Mouse (Mus musculus): Measurements from ENCODE around the gene Mta1. TPM values are rescaled to one million over a fixed set of nuclear protein-coding genes. Genes with fewer than 3 reads are reported as not detected.

The Mta1 gene
- polyA plus RNA-seq, 1 experiment, result 43.1 TPM

DNA sequence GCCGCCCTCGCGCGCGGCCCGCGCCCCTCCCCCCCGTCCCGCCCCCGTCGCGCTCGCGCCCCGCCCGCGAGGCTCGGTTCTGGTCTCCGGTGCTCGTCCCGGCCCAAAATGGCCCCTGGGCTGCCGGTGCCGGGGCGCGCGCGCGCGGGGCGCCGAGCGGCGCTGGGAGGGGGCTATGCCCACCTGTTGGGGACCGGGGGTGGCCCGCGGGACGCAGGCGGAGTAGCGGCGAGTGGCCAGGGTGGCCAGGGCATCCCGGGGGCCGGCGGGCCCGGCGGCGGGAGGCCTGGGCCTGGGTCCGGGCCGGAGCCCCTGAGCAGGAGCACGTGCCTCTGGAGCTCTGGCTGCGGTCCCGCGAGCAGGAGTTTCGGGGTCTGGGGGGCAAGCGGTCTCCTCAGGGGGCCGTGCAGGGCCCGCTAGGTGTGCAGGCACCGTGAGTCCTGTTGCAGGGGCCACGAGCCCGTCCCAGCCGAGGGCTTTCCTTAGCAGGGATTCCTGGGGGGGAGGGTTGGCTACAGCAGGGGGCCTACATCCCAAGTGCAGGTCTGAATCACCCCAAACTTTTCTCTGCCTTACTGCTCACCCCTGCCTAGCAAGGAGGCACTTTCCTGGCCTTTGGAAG, 563 bp downstream of the Mta1 start:
- no peak for DNase-seq (ENCODE audit: low spot score)

DNA sequence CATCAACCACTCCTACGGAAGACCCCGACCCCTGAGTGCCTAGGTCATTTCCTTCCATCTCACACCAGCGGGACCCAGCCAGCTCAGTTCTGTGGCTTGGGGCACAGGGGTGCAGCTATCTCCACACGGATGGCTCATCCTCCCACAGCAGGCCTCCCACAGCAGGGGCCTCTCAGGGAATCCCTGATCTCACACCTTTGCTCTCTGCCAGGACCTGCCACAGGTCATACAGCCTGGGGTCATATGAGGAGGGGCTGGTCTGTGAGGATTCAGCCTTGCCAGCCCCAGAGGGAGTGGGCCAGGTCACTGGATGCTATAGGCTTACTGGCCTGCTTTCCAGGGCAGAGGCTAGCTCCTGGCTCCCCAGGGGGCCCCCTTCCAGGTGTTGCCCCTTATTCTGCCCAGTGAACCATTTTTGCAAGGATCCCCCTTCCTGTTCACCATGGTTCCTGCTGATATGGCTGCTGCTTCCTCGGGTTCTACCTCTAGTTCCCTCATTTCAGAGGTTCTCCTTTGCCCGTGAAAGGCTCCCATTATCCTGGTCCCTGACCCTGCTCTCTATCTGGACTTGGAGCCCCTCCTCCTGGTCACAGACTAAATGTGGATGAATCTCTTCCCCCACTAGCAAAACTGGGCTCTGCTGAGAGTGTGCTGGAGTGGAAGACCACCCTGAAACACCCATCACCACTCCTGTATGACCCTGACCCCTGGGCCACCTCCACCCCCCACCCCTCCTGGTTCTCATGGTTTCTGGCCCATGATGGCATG, 1.6 kb downstream of the Mta1 start:
- no peak for DNase-seq (ENCODE audit: low spot score)

DNA sequence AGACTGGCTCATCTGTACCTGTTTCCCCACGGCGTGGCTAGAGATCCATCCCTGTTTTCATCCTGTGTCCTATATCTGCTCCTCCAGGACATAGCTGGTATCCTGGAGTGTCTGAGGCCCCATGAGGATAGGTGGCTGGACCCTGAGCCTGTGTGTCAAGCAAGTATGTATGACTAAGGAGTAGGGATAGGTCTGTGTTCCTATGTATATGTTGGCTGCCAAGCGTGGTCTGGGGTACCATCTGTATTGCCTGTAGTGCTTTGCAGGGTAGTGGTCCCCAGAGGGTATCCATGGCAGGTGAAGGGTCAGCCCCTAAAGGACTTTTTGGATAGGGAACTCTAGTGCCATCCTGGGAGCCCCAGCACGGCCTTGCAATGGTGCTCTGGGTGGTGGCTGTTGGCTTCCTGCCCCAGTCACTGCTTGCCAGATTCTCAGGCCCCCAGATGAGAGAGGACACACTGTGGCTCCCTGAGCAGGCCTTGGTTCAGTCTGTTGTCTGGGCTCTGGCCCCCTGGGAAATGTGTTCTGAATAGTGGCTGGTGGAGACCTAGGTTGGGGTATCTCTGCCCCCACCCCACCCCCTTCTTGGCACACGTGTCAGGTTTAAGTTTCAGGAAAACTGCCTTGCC, 2.5 kb downstream of the Mta1 start:
- no peak for DNase-seq (ENCODE audit: low spot score)

DNA sequence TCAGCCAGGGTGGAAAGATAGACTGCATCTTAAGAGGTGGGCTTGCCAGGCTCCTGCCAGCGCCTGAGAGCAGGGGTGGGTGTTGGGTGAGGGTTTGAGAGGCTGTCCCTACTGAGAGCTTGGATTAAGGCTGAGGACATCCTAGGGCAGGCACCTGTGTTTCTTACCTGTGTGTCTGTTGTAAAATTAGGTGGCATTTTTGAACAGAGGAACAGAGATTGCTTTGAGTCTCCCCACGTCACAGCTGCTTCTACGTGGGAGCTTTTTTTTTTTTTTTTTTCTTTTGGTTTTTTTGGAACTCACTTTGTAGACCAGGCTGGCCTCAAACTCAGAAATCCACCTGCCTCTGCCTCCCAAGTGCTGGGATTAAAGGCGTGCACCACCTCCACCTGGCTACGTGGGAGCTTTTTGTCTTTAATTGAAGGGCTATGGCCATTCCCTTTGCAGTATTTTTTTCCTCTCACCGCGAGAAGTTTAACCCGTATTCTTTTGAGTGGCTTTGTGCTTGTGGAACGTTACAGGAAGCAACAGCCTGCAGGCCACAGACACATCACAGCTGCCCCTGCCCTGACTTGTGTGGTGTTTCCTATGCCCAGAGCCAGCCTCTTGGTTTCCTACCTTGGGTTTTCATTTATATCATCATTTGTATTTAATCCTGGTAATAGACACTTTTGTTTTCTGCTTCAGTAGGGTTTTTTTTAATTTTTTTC, 3.3 kb downstream of the Mta1 start:
- no peak for DNase-seq (ENCODE audit: low spot score)

DNA sequence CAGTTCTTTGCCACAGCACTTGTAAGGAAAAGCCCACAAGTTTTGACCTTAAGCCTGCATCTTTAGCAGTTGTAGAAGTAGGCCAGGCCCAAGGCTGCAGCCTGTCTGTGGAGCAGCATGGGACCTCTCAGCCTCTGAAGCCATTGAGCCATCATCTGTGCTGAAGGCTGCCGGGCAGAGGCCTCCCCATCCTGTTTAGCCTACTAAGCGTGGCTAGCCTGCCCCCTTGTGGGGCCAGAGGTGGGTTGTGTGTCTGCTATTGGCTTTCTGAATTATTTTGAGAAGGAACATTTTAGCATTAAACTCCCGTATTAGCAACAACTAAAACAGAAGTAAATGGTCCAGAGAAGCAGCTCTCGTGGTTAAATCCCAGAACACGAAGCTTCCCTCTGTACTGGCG, 4.4 kb downstream of the Mta1 start:
- no peak for DNase-seq (ENCODE audit: low spot score)

DNA sequence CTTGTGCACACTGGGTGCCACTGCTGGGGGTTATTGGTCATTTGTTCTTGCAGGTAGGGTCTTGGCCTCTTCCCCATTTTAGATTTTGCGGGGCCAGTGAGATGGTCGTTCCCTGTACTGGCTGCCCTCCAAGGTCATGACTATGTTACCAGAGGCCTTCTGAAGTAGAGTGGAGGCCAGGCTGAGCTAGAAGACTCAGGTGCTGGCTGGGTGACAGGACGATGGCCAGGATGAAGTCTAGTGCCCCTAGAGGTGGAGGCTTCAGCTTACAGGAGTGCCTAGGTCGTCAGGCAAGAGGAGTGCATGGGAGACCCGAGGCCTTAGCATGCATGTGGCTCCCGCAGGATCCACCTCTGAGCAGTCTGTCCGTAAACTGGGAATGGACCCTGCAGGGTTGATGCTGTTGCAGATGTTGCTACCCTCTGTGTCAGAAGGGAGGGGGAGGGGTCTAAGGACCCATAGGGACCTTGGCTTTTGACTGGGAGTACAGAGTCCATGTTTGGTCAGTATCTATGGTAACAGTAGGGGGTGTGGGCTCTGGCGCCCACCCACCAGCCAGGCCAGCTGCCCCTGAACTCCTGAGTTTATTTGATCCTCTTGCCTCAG, 5.9 kb downstream of the Mta1 start:
- no peak for DNase-seq (ENCODE audit: low spot score)

DNA sequence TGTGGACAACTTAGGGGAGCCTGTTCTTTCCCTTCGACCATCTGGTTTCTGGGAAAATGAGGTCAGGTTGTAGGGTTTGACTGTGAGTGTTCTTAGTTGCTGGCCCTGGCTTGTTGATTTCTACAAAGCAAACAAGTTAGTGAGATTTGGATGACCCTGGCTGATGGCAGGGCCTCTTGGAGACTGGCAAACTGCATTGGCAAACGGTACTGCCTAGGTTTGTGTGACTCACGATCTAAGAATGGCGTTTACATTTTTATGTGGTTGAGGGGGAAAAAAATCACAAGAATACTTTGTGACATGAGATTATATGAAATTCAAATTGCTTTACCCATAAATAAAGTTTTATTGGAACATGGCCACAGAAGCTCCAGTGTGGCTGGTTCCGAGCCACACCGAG, 8.3 kb downstream of the Mta1 start:
- DNase-seq (ENCODE audit: low spot score), result no peak

DNA sequence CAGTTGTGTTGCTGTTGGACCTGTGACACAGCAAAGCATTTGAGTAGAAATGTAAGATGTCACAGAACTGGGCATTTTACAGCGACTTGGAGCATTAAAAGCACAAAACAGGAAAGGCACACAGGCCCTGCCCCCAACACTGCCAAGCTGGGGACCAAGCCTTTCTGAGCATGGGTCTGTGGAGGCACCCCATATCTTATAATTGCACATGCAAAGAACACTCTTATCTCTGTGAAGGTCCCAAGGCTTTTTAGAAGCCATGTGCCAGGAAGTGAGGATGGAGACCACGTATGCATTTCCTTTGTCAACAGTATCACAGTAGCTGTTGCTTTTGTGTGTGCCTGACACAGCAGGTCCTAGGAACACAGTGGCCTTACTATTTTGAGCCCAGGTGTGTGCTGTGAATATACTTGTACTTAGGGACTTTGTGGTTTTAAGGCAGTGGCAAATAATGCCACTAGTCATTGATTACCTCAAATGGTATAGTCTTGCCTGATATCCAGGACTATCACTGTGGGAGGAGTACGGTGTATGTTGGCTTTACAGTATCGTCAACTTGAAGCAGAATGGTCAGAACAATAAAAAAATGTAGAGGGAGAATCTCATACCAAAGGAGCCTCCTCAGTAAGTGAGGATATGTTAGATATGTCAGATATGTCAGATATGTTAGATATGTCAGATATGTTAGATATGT, 9.5 kb downstream of the Mta1 start:
- DNase-seq (ENCODE audit: low spot score), result no peak

DNA sequence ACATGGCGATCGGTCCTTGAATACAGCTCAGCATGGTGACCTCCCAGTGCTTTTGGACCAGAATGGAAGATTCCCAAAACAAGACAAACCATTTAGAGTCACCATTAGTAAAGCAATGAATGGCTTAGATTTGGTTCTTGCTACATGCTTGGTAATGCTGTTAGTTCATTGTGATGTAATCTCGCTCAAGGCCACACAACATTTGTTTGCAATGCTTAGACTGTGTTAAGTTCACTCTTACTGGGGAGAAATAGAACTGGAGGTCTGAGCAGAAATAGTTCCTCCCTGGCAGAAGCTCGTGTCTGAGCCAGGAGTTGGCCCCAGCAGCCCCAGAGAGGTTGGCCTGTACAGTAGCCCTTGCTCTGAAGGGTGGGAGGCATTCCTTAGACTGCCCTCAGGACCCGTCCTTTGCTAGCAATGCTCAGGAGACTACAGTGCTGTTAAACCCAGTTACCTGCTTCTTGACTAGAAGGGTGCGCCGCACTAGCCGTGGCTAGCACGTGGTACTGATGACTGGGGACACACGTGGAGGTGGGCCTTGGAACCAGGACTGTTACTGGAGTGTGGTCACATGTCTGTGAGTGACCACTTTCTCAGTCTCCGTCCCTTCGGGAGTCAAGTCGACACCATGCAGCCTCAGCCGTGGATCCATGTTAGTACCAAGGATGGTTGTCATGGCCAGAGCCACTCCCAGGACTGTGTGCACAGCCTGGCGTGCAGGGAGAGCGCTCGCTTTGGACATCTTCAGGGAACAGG, 10.6 kb downstream of the Mta1 start:
- DNase-seq (ENCODE audit: low spot score), result no peak

DNA sequence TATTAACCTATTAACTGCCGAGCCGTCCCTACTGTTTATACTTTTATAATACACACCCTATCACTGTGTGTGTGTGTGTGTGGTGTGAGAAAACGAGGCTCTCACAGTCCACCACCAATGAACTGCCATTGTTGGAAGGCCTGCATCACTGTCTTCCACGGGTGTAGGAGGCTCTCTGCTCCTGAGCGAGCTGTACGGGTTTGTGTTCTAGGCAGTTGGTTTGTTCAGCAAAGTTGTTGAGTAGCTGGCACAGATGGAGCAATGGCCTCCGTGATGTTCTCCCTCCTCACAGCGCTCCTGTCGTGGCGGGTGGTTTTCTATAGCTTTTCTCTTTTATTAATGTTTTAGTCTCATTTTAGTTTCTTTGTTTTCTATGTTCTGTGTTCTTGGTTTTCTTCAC, 11.7 kb downstream of the Mta1 start:
- no peak for DNase-seq (ENCODE audit: low spot score)

DNA sequence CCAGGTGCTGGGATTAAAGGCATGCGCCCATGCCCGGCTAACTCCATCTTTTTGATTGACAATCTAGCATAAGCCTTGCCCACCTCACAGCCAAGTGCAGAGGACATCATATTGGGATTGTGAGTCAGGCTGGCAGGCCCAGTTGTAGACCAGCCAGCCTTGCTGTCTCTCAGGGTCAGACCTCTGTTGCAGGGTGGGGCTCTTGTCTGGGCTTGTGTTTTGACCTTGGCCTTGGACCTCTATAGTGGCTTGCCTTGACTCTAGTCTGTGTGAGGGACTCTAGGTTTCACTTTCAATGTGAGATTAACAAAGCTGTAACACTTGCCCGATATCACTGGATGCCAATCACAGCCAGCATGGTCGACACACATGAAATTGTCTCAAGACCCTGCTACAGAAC, 16.1 kb downstream of the Mta1 start:
- no peak for DNase-seq (ENCODE audit: low spot score)

DNA sequence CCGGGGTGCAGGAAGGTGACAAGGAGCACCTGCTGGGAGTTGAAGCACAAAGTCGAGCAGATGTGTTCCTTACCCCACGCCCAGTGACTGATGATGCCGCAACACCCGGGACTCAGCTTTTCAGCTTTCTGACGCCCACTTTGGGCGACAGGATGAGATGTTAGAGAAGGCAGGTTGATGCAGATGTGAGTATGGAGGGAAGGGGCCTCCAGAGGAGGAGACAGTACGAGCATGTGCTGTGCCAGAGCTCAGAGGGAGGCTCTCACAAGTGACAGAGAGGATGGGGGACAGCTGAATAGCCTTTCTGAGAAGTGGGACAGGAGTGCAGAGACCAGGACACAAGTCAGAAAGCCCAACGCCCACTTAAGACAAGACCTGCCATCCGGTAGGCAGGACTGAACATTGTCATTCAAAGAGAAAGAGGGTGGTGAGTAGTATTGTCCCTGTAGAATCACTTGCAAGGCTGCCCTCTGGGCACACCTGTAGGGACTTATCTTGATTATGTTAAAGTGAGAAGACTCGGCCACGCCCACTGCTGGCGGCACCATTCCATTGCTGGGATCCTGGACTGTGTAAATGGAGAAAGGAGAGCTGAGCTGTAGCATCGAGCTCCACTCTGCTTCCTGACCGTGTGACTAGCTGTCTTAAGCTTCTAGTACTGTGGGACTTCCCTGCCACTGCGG, 16.9 kb downstream of the Mta1 start:
- no peak for DNase-seq (ENCODE audit: low spot score)

DNA sequence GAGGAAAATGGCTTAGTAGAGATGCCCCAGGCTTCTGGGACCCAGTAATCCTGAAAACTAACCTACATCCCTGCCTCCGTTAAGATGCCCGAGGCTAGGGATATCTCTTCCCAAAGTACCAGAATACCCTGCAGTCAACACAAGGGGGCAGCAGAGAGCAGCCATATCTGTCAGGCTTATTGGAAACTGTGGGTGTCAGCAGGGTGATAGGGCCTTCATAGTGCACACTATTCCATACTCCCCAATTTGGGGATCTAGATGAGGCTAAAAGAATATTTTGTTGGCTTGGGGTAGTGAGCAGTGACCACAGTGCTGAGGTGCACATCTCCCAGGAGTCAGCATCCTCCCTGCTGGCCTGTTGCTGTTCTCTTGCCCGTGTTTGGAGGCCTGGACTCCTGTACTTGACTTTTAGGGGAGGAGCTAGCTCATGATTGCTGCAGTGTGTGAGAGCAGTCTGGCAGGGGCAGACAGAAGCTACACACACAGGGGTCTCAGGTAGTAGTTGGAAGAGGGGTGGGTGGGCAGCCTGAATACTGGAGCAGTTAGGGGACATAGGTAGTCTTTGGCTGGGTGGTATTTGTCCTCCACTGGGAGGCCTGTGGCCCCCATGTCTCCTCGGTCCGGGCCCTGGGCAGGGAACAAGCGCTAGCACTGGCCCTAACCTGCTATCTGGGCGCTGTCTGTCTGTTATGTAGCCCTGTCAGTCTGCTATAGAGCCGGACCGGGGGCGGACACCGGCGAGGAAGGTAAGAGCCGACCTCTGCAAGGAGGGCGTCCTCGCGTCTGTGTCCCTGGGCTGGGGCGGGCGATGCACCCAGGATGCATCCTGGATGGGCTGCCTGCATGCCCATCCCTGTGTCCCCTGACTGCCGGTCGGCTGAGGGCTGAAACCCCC, 21.7 kb downstream of the Mta1 start:
- DNase-seq (ENCODE audit: low spot score), result peak; percentile 69

DNA sequence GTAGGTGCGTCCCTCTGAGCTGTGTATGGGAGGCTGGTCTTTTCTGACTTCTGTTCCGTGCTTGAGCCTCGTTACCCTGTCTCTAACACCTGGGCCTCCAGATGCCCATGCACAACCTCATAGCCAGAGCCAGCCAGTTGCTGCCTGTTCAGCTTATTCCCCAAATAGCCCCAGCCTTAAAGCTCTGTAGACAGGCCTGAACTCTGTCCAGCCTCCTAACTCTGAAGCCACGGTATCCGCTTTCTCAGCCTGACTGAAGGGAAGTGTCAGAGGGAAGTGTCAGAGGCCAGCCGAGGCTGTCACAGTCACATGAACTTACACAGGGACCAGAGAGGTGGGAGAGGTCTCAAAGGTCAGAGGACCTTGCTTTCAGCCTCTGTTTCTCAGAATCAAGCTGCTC, 26.6 kb downstream of the Mta1 start:
- DNase-seq (ENCODE audit: low spot score), result no peak

DNA sequence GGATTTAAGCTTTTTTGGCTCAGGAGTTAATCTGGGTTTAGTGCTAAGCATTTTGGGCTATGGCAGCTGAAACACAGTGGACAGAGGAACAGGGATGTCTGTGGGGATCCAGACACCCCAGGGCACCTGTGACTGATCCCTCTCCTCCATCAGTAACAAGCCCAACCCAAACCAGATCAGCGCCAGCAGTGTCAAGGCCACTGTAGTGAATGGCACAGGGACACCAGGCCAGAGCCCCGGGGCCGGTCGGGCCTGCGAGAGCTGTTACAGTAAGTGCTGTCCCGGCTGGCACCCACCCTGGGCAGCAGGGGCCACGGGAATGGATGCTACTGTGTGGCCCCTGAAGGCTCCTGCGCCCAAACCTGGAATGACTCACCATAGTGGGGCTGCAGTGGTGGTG, 32.7 kb downstream of the Mta1 start:
- DNase-seq (ENCODE audit: low spot score), result no peak

DNA sequence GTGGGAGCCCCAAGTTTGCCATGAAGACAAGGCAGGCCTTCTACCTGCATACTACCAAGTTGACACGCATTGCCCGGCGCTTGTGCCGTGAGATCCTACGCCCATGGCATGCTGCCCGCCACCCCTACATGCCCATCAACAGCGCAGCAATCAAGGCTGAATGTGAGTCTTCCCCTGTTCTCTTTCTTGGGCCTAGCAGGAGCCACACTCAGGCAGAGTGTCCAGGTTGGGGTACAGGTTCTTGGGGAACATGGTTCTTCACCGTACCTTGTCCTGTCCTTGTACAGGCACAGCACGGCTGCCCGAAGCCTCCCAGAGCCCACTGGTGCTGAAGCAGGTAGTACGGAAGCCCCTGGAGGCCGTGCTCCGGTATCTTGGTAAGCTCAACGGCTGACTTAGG, 33.5 kb downstream of the Mta1 start:
- DNase-seq (ENCODE audit: low spot score), result no peak

DNA sequence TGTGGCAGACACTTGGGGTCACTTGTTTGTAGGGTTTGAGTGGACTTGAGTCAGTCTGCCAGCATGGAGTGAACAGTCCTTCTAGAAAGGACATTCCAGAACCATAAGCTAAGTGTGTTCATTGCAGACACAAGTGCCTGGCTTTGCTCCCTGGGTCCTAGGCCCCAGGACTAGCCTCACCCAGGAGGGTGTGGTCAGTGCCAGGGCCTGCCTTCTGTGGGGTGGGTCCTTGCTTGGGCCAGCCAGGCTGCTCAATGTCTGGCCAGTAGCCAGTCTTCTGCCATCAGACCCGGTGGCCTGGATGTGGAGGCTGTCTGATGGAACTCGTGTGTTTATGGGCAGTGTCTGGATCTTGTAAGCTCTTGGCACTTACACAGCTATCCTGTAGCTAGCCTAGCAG, 34.5 kb downstream of the Mta1 start:
- DNase-seq (ENCODE audit: low spot score), result no peak

DNA sequence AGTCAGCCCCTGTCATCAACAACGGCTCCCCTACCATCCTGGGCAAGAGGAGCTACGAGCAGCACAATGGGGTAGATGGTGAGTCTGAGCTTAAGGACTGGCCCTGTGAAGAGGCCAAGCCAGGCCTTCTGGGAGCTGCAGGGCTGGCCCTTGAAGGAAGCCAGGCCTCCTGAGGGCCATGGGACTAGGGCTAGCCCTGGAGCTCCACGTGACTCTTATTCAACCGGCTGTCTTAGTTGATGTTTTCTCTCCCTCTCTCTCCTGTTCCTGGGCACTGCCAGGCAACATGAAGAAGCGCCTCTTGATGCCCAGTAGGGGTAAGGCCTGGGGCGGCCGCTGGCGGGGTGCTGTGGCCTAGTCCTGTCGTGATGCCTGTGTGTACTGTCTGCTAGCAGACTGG, 35.2 kb downstream of the Mta1 start:
- no peak for DNase-seq (ENCODE audit: low spot score)

DNA sequence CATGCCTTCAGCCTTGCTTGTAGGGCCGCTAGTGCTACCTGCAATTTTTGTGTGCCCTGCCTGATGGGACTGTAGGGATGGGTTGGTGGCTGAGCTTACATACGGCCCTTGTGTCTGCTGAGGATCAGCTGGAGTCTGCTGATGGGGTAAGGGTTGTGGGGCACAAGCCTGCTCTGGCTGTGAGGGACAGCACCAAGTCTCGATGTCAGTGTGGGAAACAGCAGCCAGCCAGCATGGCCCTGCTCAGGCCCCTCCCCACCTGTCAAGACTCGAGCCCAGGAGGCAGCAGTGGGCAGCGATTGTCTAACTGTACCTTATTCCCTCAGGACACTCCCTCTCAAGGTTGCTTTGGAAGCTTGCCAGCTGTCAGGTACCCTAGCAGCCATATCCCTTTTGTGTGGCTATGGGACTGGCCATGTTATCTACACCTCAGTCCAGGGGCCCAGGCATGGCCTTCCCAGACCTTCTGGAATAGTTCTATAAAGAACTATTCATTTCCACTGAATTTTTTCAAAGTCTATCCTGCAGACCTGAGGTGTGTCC, 35.9 kb downstream of the Mta1 start:
- no peak for DNase-seq (ENCODE audit: low spot score)

All from urinary bladder, adult 2 months (tissue).